Mouse (Mus musculus): ENCODE measurements around the gene Olfr1055. TPM values are rescaled to one million over a fixed set of nuclear protein-coding genes. Genes with fewer than 3 reads are reported as not detected.
"Not testable (repeated sequence)": the region's sequence is repeated elsewhere in the genome, so short reads cannot be mapped to it uniquely, and the experiment has no call there.

The Olfr1055 gene
- not detected in 2 replicates for polyA plus RNA-seq (2014; fragmentation: Nextera tagmentation; extraction: Ambion mirVana)

- H3K9ac ChIP-seq (ENCODE audit: low read length) = no peak within 1 kb of the TSS
- no peaks in the 10 kb centered on the region for H3K27me3 ChIP-seq (ENCODE audit: control insufficient read depth, insufficient read depth, low read length)
- WGBS = 93% methylated on average over 5 of the region's 5 CpGs
- no peak within 1 kb of the TSS for H3K4me3 ChIP-seq (ENCODE audit: low read depth, low read length)
- no peak within 1 kb of the TSS for H3K27ac ChIP-seq (replicated peaks; ENCODE audit: low read depth, low read length)
- no peaks in the 10 kb centered on the region for H3K9me3 ChIP-seq (ENCODE audit: control insufficient read depth, low read length)
- H3K4me1 ChIP-seq (ENCODE audit: control insufficient read depth, insufficient read depth, low read length) = no peaks in the 10 kb centered on the region
- DNase-seq (ENCODE audit: low spot score) (no peak), ATAC-seq (ENCODE audit: insufficient number of reproducible peaks, low FRiP score, low TSS enrichment, low read depth) (no peak)
- no peak within 1 kb of the TSS for H3K4me2 ChIP-seq (ENCODE audit: low read depth, severe bottlenecking)
- no peaks in the 10 kb centered on the region for H3K36me3 ChIP-seq (ENCODE audit: control insufficient read depth, insufficient read depth, low read length)
These were observed at the start of gene Olfr1055 for GRCm38 (mm10) chr2:86350184-86350583. Gene Olfr1055 (minus strand): TSS chr2:86350284.

GRCm38 (mm10) chr2:86395114-86395513, 45.0 kb upstream of the Olfr1055 start:
- DNase-seq (ENCODE audit: low spot score) (no peak), ATAC-seq (ENCODE audit: insufficient number of reproducible peaks, low FRiP score, low TSS enrichment, low read depth) (0 out of 2 replicates have a peak, but pooled peaks have one; percentile 62)
- WGBS = 94% methylated on average over 2 of the region's 2 CpGs
- H3K27me3 ChIP-seq (ENCODE audit: control insufficient read depth, insufficient read depth, low read length) = no peaks in the 10 kb centered on the region
- no peaks in the 10 kb centered on the region for H3K9me3 ChIP-seq (ENCODE audit: control insufficient read depth, low read length)
- H3K27ac ChIP-seq (replicated peaks; ENCODE audit: low read depth, low read length) = no peak overlapping the region
- no peak overlapping the region for H3K4me3 ChIP-seq (ENCODE audit: low read depth, low read length)
- H3K4me2 ChIP-seq (ENCODE audit: low read depth, severe bottlenecking) = no peak overlapping the region
- H3K4me1 ChIP-seq (ENCODE audit: control insufficient read depth, insufficient read depth, low read length) = no peaks in the 10 kb centered on the region
- H3K36me3 ChIP-seq (ENCODE audit: control insufficient read depth, insufficient read depth, low read length) = no peaks in the 10 kb centered on the region
- H3K9ac ChIP-seq (ENCODE audit: low read length) = no peak overlapping the region

GRCm38 (mm10) chr2:86388461-86388860, 38.4 kb upstream of the Olfr1055 start, which contains the start of gene Olfr1058:
Gene Olfr1058 (minus strand): TSS chr2:86388561.
- H3K9ac ChIP-seq (ENCODE audit: low read length); H3K36me3 ChIP-seq (ENCODE audit: control insufficient read depth, insufficient read depth, low read length); H3K4me2 ChIP-seq (ENCODE audit: low read depth, severe bottlenecking); H3K4me1 ChIP-seq (ENCODE audit: control insufficient read depth, insufficient read depth, low read length); H3K4me3 ChIP-seq (ENCODE audit: low read depth, low read length); H3K9me3 ChIP-seq (ENCODE audit: control insufficient read depth, low read length); H3K27ac ChIP-seq (replicated peaks; ENCODE audit: low read depth, low read length); DNase-seq (ENCODE audit: low spot score); H3K27me3 ChIP-seq (ENCODE audit: control insufficient read depth, insufficient read depth, low read length); ATAC-seq (ENCODE audit: insufficient number of reproducible peaks, low FRiP score, low TSS enrichment, low read depth): not testable (repeated sequence)

- no peak within 1 kb of the TSS for H3K4me3 ChIP-seq (ENCODE audit: low read depth, low read length)
- no peak for DNase-seq (ENCODE audit: low spot score)
- no peaks in the 10 kb centered on the region for H3K9me3 ChIP-seq (ENCODE audit: control insufficient read depth, low read length)
- H3K36me3 ChIP-seq (ENCODE audit: control insufficient read depth, insufficient read depth, low read length) = no peaks in the 10 kb centered on the region
- no peak for ATAC-seq (ENCODE audit: insufficient number of reproducible peaks, low FRiP score, low TSS enrichment, low read depth)
- no peak within 1 kb of the TSS for H3K27ac ChIP-seq (replicated peaks; ENCODE audit: low read depth, low read length)
- H3K4me1 ChIP-seq (ENCODE audit: control insufficient read depth, insufficient read depth, low read length) = no peaks in the 10 kb centered on the region
- H3K27me3 ChIP-seq (ENCODE audit: control insufficient read depth, insufficient read depth, low read length) = no peaks in the 10 kb centered on the region
- H3K9ac ChIP-seq (ENCODE audit: low read length) = no peak within 1 kb of the TSS
- H3K4me2 ChIP-seq (ENCODE audit: low read depth, severe bottlenecking) = no peak within 1 kb of the TSS
These were observed 28.2 kb upstream of the Olfr1055 start, which contains the start of gene Olfr1057 for GRCm38 (mm10) chr2:86378293-86378692. Gene Olfr1057 (minus strand): TSS chr2:86378393.

- not testable (repeated sequence) for H3K4me3 ChIP-seq (ENCODE audit: low read depth, low read length); DNase-seq (ENCODE audit: low spot score); H3K36me3 ChIP-seq (ENCODE audit: control insufficient read depth, insufficient read depth, low read length); H3K27ac ChIP-seq (replicated peaks; ENCODE audit: low read depth, low read length); H3K27me3 ChIP-seq (ENCODE audit: control insufficient read depth, insufficient read depth, low read length); ATAC-seq (ENCODE audit: insufficient number of reproducible peaks, low FRiP score, low TSS enrichment, low read depth); H3K4me2 ChIP-seq (ENCODE audit: low read depth, severe bottlenecking); H3K9me3 ChIP-seq (ENCODE audit: control insufficient read depth, low read length); H3K4me1 ChIP-seq (ENCODE audit: control insufficient read depth, insufficient read depth, low read length); H3K9ac ChIP-seq (ENCODE audit: low read length)
- 67% methylated on average over 1 of the region's 6 CpGs for WGBS
These were observed 16.3 kb upstream of the Olfr1055 start for GRCm38 (mm10) chr2:86366342-86366741.

- Histone ChIP-seq H3K9ac (ENCODE audit: low read length) (no peak within 1 kb of the TSS), H3K4me2 (ENCODE audit: low read depth, severe bottlenecking) (no peak within 1 kb of the TSS), H3K9me3 (ENCODE audit: control insufficient read depth, low read length) (no peaks in the 10 kb centered on the region), H3K4me3 (ENCODE audit: low read depth, low read length) (no peak within 1 kb of the TSS), H3K27me3 (ENCODE audit: control insufficient read depth, insufficient read depth, low read length) (no peaks in the 10 kb centered on the region), H3K4me1 (ENCODE audit: control insufficient read depth, insufficient read depth, low read length) (no peaks in the 10 kb centered on the region), H3K36me3 (ENCODE audit: control insufficient read depth, insufficient read depth, low read length) (no peaks in the 10 kb centered on the region), H3K27ac (replicated peaks; ENCODE audit: low read depth, low read length) (no peak within 1 kb of the TSS)
- DNase-seq (ENCODE audit: low spot score) = no peak
- ATAC-seq (ENCODE audit: insufficient number of reproducible peaks, low FRiP score, low TSS enrichment, low read depth) = no peak
These were observed 12.3 kb upstream of the Olfr1055 start, which contains the start of gene Olfr1056 for GRCm38 (mm10) chr2:86362369-86362768. Gene Olfr1056 (minus strand): TSS chr2:86362469.

GRCm38 (mm10) chr2:86351751-86352150, 1.7 kb upstream of the Olfr1055 start:
- H3K27ac ChIP-seq (replicated peaks; ENCODE audit: low read depth, low read length); ATAC-seq (ENCODE audit: insufficient number of reproducible peaks, low FRiP score, low TSS enrichment, low read depth); DNase-seq (ENCODE audit: low spot score); H3K4me2 ChIP-seq (ENCODE audit: low read depth, severe bottlenecking); H3K4me3 ChIP-seq (ENCODE audit: low read depth, low read length); H3K27me3 ChIP-seq (ENCODE audit: control insufficient read depth, insufficient read depth, low read length); H3K9me3 ChIP-seq (ENCODE audit: control insufficient read depth, low read length); H3K4me1 ChIP-seq (ENCODE audit: control insufficient read depth, insufficient read depth, low read length); H3K36me3 ChIP-seq (ENCODE audit: control insufficient read depth, insufficient read depth, low read length); H3K9ac ChIP-seq (ENCODE audit: low read length): not testable (repeated sequence)
- 94% methylated on average over 1 of the region's 1 CpGs for WGBS

GRCm38 (mm10) chr2:86335333-86335732, 14.8 kb downstream of the Olfr1055 start, which contains the start of gene Olfr1054:
Gene Olfr1054 (minus strand): TSS chr2:86335433.
- H3K4me2 ChIP-seq (ENCODE audit: low read depth, severe bottlenecking) = no peak within 1 kb of the TSS
- H3K36me3 ChIP-seq (ENCODE audit: control insufficient read depth, insufficient read depth, low read length) = no peaks in the 10 kb centered on the region

GRCm38 (mm10) chr2:86315184-86315583, 34.9 kb downstream of the Olfr1055 start, which contains the start of gene Olfr1053:
Gene Olfr1053 (minus strand): TSS chr2:86315284.
- Histone ChIP-seq H3K27ac (replicated peaks; ENCODE audit: low read depth, low read length) (no peak within 1 kb of the TSS), H3K27me3 (ENCODE audit: control insufficient read depth, insufficient read depth, low read length) (no peaks in the 10 kb centered on the region), H3K9ac (ENCODE audit: low read length) (no peak within 1 kb of the TSS), H3K4me2 (ENCODE audit: low read depth, severe bottlenecking) (no peak within 1 kb of the TSS), H3K4me1 (ENCODE audit: control insufficient read depth, insufficient read depth, low read length) (no peaks in the 10 kb centered on the region), H3K9me3 (ENCODE audit: control insufficient read depth, low read length) (no peaks in the 10 kb centered on the region), H3K36me3 (ENCODE audit: control insufficient read depth, insufficient read depth, low read length) (no peaks in the 10 kb centered on the region), H3K4me3 (ENCODE audit: low read depth, low read length) (no peak within 1 kb of the TSS)
- 67% methylated on average over 3 of the region's 3 CpGs for WGBS
- no peak for DNase-seq (ENCODE audit: low spot score)
- no peak for ATAC-seq (ENCODE audit: insufficient number of reproducible peaks, low FRiP score, low TSS enrichment, low read depth)

More at GRCm38 (mm10) chr2:86335333-86335732, 14.8 kb downstream of the Olfr1055 start, which contains the start of gene Olfr1054:
- DNase-seq (ENCODE audit: low spot score) (no peak), ATAC-seq (ENCODE audit: insufficient number of reproducible peaks, low FRiP score, low TSS enrichment, low read depth) (no peak)
- Histone ChIP-seq H3K27me3 (ENCODE audit: control insufficient read depth, insufficient read depth, low read length) (no peaks in the 10 kb centered on the region), H3K4me3 (ENCODE audit: low read depth, low read length) (no peak within 1 kb of the TSS), H3K27ac (replicated peaks; ENCODE audit: low read depth, low read length) (no peak within 1 kb of the TSS), H3K9me3 (ENCODE audit: control insufficient read depth, low read length) (no peaks in the 10 kb centered on the region), H3K4me1 (ENCODE audit: control insufficient read depth, insufficient read depth, low read length) (no peaks in the 10 kb centered on the region), H3K9ac (ENCODE audit: low read length) (no peak within 1 kb of the TSS)
- WGBS = 92% methylated on average over 3 of the region's 3 CpGs

Measured in limb, embryonic 11.5 days (tissue).